Mouse (Mus musculus) stomach, embryonic 15.5 days (tissue): ENCODE measurements around the gene Emp1. TPM values are rescaled to one million over a fixed set of nuclear protein-coding genes. Genes with fewer than 3 reads are reported as not detected.

ENCODE experiments used
- ATAC-seq: fragments of 200-750 bp; cut with Nextera tagmentation; 2 replicates; pipeline ENCODE4 v1.8.0; 2017; ENCODE audit warnings: low read depth, moderate number of reproducible peaks, moderate TSS enrichment; ENCODE audit not compliant: insufficient read depth, low FRiP score
- H3K27ac ChIP-seq: fragments of 300-500 bp; sonication (generic); 2 replicates; pipeline ENCODE4 v1.5.1; 2015; ENCODE audit warnings: mild to moderate bottlenecking, inconsistent platforms
- H3K27me3 ChIP-seq: fragments of 300-500 bp; sonication (generic); replicated peaks from 2 replicates; pipeline ENCODE4 v1.6.1; 2015; ENCODE audit warnings: inconsistent platforms
- H3K36me3 ChIP-seq: fragments of 300-500 bp; sonication (generic); 2 replicates; pipeline ENCODE4 v1.6.1; 2015; ENCODE audit warnings: inconsistent platforms
- H3K4me1 ChIP-seq: fragments of 300-500 bp; sonication (generic); 2 replicates; pipeline ENCODE4 v1.6.1; 2015; ENCODE audit warnings: inconsistent platforms
- H3K4me2 ChIP-seq: fragments of 300-500 bp; sonication (generic); 2 replicates; pipeline ENCODE4 v1.6.1; 2015; ENCODE audit warnings: mild to moderate bottlenecking, inconsistent platforms
- H3K4me3 ChIP-seq: fragments of 300-500 bp; sonication (generic); replicated peaks from 2 replicates; pipeline ENCODE4 v1.5.1; 2015; ENCODE audit warnings: inconsistent platforms
- H3K9ac ChIP-seq: fragments of 300-500 bp; sonication (generic); 2 replicates; pipeline ENCODE4 v1.6.1; 2015; ENCODE audit warnings: inconsistent platforms
- H3K9me3 ChIP-seq: fragments of 300-500 bp; sonication (generic); 2 replicates; pipeline ENCODE4 v1.6.1; 2016; ENCODE audit warnings: inconsistent platforms
- WGBS: fragments of 180-500 bp; shearing (Covaris S2); methylation state at CpG from one replicate; pipeline ENCODE4 v1.1.7; 2015; 5-methylcytosine and 5-hydroxymethylcytosine counted together
- polyA plus RNA-seq: library from polyadenylated mRNA; unstranded; fragments of >200 nt; fragmentation: Nextera tagmentation; extraction: Ambion mirVana; gene quantifications from 2 replicates; pipeline ENCODE4 v1.2.1, GENCODE M21; 2015

Emp1 gene
- polyA plus RNA-seq, 1 experiment from 2014 or later: 112 TPM

DNA sequence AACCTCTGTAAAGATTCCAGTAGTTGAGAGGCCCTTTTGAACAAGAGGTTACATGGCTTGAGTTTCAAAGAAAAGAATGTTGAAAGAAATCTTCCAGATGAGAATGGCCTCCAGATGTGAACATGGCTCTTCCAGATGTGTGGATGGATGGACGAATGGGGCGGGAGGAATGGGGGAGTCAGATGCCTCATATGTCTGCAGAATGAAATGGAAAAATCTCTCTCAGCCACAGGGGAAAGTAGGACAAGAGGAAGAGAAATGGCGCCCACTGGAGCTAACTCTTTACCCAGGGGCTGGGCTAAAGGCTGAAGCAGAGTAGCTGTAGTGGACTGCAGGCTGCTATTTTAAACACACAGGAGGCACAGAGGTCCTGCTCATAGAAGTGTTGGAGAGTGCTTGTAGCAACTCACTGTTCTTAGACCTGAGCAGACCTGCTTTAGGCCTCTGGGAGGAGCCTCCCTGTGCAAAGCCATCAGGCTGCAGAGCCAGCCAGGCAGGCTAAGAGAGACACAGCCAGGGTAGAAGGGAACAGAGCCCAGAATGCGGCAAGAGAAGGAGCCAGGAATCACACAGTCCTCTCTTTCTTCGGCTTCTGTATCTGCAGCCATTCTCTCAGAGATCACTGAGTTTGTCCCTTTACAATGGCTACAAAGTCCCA, 28.2 kb upstream of the Emp1 start:
- 71% methylated on average over 5 of the region's 5 CpGs for WGBS
- peak; percentile 42; the same call in 1 of the 2 replicates for ATAC-seq

DNA sequence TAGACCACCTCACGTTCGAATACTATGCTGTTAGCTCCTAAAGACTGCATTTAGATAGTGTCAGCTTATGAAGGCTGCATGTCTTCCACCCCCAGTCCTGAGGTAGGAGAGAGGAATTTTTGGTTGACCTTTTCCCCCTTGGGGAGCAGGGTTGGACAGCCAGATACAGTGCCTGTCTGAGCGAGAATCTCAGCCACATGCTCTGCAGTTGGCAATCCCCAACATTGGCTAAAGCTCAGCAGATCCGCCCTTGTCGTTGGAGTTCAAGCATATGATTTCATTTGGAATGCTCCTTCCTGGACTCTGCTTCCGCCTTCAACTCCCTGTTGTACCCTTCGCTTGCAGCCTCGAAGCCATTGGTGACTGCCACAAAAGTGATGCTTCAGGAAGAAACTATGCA, 26.0 kb upstream of the Emp1 start:
- no peak for ATAC-seq
- no peak overlapping the region for H3K4me3 ChIP-seq

More for the DNA sequence above, 28.2 kb upstream of the Emp1 start:
- Histone ChIP-seq H3K4me1 (peaks cover 24% of the 10 kb centered on the region; the same call in 1 of the 2 replicates), H3K36me3 (no peaks in the 10 kb centered on the region), H3K27ac (peak overlapping the region; percentile 71), H3K4me3 (no peak overlapping the region), H3K4me2 (no peak overlapping the region), H3K9me3 (no peaks in the 10 kb centered on the region), H3K27me3 (no peaks in the 10 kb centered on the region), H3K9ac (no peak overlapping the region)

DNA sequence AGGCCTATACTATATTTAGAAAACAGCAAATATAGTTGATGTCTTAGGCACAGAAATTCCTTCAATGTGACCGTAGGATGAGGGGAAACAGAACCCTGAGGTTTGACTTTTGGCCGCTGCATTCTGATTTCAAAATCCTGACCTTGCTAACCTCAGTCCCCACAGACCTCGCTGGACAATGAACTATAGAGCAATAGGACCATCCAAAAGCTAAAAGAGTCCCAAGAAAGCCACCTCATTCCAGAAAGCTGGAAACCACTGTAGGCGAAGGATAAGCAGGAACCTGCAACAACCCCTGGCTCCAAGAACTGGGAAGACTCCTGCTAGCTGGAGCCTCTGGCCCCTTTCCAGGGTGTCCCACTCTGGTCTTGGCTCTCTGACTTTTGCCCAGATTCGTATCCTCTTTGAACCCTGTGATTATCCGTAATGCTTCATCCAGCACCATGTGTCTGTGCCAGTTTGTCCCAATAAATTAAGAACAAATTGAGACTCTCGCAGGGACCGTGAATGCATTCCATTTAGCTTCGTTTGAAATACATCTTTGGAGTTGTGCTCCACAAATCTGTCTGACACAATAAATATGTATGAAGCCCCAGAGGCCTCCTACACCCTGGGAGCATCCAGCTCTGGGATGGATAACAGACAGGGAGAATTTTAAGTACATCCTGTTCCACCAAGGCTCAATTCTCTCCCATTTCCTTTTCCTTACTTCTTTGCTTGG, 21.8 kb upstream of the Emp1 start:
- no peak overlapping the region for H3K9ac ChIP-seq
- WGBS: 69% methylated on average over 9 of the region's 9 CpGs
- no peaks in the 10 kb centered on the region for H3K27me3 ChIP-seq
- H3K4me1 ChIP-seq: 0 out of 2 replicates have a peak, but pooled peaks cover 6% of the 10 kb centered on the region
- no peak overlapping the region for H3K4me3 ChIP-seq
- ATAC-seq: no peak
- H3K27ac ChIP-seq: peak overlapping the region; percentile 54; the same call in 1 of the 2 replicates
- H3K4me2 ChIP-seq: no peak overlapping the region
- H3K9me3 ChIP-seq: no peaks in the 10 kb centered on the region
- no peaks in the 10 kb centered on the region for H3K36me3 ChIP-seq

More for the DNA sequence above, 26.0 kb upstream of the Emp1 start:
- WGBS: 84% methylated on average over 8 of the region's 8 CpGs
- Histone ChIP-seq H3K27ac (no peak overlapping the region), H3K4me2 (no peak overlapping the region), H3K4me1 (peaks cover 30% of the 10 kb centered on the region; the same call in 1 of the 2 replicates), H3K27me3 (no peaks in the 10 kb centered on the region), H3K9me3 (no peaks in the 10 kb centered on the region), H3K9ac (no peak overlapping the region), H3K36me3 (no peaks in the 10 kb centered on the region)

GRCm38 (mm10) chr6:135341076-135341378, 21.3 kb upstream of the Emp1 start:
- H3K36me3 ChIP-seq: no peaks in the 10 kb centered on the region
- WGBS: 42% methylated on average over 4 of the region's 4 CpGs
- no peak overlapping the region for H3K4me3 ChIP-seq
- no peaks in the 10 kb centered on the region for H3K27me3 ChIP-seq
- ATAC-seq: no peak
- H3K9ac ChIP-seq: no peak overlapping the region
- H3K4me2 ChIP-seq: no peak overlapping the region
- 0 out of 2 replicates have a peak overlapping the region, but pooled peaks have one; percentile 54 for H3K27ac ChIP-seq
- H3K4me1 ChIP-seq: 0 out of 2 replicates have a peak, but pooled peaks cover 6% of the 10 kb centered on the region
- H3K9me3 ChIP-seq: no peaks in the 10 kb centered on the region

GRCm38 (mm10) chr6:135351638-135352302, 10.6 kb upstream of the Emp1 start:
- 53% methylated on average over 8 of the region's 8 CpGs for WGBS
- H3K27me3 ChIP-seq: no peaks in the 10 kb centered on the region
- H3K4me2 ChIP-seq: no peak overlapping the region
- peak overlapping the region; percentile 46; the same call in 1 of the 2 replicates for H3K27ac ChIP-seq
- peak; percentile 43 for ATAC-seq
- H3K9ac ChIP-seq: no peak overlapping the region
- H3K4me3 ChIP-seq: no peak overlapping the region
- H3K36me3 ChIP-seq: no peaks in the 10 kb centered on the region
- peaks cover 7% of the 10 kb centered on the region; the same call in 1 of the 2 replicates for H3K4me1 ChIP-seq
- H3K9me3 ChIP-seq: no peaks in the 10 kb centered on the region

GRCm38 (mm10) chr6:135352537-135352936, 9.8 kb upstream of the Emp1 start:
- no peak overlapping the region for H3K27ac ChIP-seq
- 83% methylated on average over 4 of the region's 4 CpGs for WGBS
- ATAC-seq: no peak

DNA sequence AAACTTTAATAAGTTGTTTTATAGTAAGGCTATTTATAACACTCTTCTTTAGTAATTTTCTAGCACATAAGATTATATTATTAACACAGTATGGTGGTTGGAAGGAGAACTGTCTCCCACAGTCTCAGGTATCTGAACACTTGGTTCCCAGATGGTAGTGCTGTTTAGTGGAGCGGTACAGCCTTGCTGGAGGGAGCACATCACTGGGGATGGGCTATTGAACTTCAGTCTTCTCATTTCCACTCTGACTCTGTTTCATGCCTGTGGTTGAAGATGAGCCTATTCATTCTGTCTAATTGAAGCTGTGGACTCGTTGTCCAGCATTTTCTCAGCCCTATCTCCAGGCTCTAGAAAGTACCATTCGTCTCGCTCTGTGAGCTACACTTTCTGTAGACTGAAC, 7.4 kb upstream of the Emp1 start:
- H3K9me3 ChIP-seq: no peaks in the 10 kb centered on the region
- H3K36me3 ChIP-seq: no peaks in the 10 kb centered on the region
- H3K27me3 ChIP-seq: no peaks in the 10 kb centered on the region
- peaks cover 7% of the 10 kb centered on the region; the same call in 1 of the 2 replicates for H3K4me1 ChIP-seq
- H3K9ac ChIP-seq: no peak overlapping the region
- 86% methylated on average over 4 of the region's 4 CpGs for WGBS
- ATAC-seq: no peak
- no peak overlapping the region for H3K27ac ChIP-seq
- no peak overlapping the region for H3K4me3 ChIP-seq
- no peak overlapping the region for H3K4me2 ChIP-seq

More at GRCm38 (mm10) chr6:135352537-135352936, 9.8 kb upstream of the Emp1 start:
- Histone ChIP-seq H3K36me3 (no peaks in the 10 kb centered on the region), H3K4me2 (no peak overlapping the region), H3K4me1 (peaks cover 7% of the 10 kb centered on the region; the same call in 1 of the 2 replicates), H3K4me3 (no peak overlapping the region), H3K27me3 (no peaks in the 10 kb centered on the region), H3K9ac (no peak overlapping the region), H3K9me3 (no peaks in the 10 kb centered on the region)

GRCm38 (mm10) chr6:135360331-135360730, 2.0 kb upstream of the Emp1 start:
- H3K4me2 ChIP-seq: no peak overlapping the region
- no peak overlapping the region for H3K9ac ChIP-seq
- H3K4me1 ChIP-seq: peaks cover 16% of the 10 kb centered on the region; the same call in 1 of the 2 replicates
- H3K36me3 ChIP-seq: no peaks in the 10 kb centered on the region
- H3K27ac ChIP-seq: no peak overlapping the region
- no peak for ATAC-seq
- no peak overlapping the region for H3K4me3 ChIP-seq
- H3K9me3 ChIP-seq: no peaks in the 10 kb centered on the region
- no peaks in the 10 kb centered on the region for H3K27me3 ChIP-seq
- WGBS: 40% methylated on average over 4 of the region's 4 CpGs

DNA sequence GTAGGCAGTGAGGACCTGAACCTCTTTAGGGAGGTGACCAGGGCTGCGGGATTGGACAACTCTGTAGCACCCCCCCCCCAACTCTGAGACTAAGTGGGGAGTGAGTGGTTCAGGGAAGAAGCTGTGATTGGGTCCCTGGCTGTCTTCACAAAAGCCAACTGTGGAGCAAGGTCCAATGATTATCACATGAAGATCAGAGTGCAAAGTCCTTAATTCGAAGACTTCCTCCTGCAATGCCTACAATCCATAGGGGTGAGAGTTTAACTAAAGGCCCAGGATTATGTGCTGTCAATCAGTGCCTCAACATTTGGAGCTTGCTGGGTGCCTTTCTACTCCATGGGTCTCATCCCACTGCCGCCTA, 267 bp upstream of the Emp1 start:
- ATAC-seq: no peak; the same call in 1 of the 2 replicates
- Histone ChIP-seq H3K4me2 (peak overlapping the region; percentile 43), H3K36me3 (no peaks in the 10 kb centered on the region), H3K27me3 (no peaks in the 10 kb centered on the region), H3K4me1 (peaks cover 16% of the 10 kb centered on the region; the same call in 1 of the 2 replicates), H3K9me3 (no peaks in the 10 kb centered on the region), H3K4me3 (peak overlapping the region; percentile 44), H3K9ac (no peak overlapping the region), H3K27ac (peak overlapping the region; percentile 88)
- WGBS: 59% methylated on average over 3 of the region's 3 CpGs

DNA sequence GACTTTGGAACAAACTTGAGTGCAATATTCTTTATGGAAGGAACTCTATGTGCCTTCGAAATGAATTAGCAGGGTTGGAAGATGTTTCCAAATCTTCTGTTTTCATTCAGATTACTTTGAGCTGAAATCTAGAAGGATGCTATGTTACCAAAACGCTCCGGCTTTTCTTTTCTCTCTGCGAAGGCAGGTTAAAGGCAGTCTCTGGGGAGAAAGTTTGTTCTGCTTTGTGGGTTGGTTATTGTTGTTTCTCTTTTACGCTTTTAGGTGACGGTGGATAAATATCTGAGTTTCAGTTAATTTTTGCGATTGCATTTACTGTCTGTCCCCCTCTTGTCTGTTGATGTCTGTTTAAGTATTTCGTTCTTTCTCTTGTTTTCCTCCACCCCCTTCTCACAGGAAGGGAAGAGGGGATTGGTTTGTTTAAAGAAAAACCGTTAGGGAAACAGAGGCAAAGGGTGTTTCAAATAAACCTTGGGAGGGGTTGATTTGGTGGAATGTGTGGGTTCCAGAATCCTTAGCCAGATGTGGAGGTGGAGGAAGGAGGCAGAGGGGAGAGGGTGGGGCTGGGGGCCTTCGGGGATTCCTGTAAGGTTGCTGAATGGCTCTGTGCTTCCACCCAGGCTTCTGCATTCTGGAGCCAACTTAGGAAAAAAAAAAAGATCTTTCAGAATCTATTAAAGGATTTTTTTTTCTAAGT, 1.1 kb downstream of the Emp1 start:
- no peak for ATAC-seq

DNA sequence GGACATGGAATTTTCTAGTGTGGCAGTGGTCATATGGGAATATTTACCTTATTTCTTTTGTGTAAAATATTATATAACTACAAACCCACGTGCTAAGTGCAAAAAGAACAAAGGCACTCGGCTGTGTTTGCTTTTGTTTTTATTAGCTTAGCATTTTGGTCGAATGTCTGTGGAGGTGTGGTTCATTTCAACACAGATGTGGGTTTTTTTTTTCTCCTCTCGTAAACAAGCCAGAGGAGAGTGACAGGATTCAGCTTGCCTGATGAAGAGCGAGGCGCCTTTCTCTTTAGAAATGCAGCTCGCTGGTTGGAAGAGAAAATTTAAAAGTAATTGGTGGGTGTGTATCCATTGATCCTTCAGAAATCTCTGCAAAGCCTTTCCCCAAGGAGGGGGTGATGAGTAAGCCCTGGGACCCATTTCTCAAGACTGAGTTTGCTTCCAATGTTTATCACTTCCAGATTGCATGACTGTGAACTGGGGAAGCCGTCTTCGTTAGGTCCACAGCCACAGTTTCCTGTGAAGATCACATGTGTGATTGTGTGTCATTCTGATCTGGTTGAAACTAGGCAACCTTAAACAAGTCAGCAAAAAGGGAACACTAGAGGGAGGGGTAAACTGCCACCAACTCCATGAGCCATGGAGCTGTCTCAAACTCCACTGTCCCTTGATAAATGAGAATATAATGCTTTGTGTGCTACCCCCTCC, 1.8 kb downstream of the Emp1 start:
- Histone ChIP-seq H3K27ac (peak overlapping the region; percentile 88), H3K4me1 (peaks cover 19% of the 10 kb centered on the region; the same call in 1 of the 2 replicates), H3K9me3 (no peaks in the 10 kb centered on the region), H3K4me3 (peak overlapping the region; percentile 44), H3K27me3 (no peaks in the 10 kb centered on the region), H3K36me3 (no peaks in the 10 kb centered on the region), H3K4me2 (peak overlapping the region; percentile 43), H3K9ac (peak overlapping the region; percentile 18; the same call in 1 of the 2 replicates)
- WGBS: 12% methylated on average over 9 of the region's 9 CpGs
- ATAC-seq: peak; percentile 13; the same call in 1 of the 2 replicates

More for the DNA sequence above, 1.1 kb downstream of the Emp1 start:
- no peaks in the 10 kb centered on the region for H3K27me3 ChIP-seq
- peak overlapping the region; percentile 88 for H3K27ac ChIP-seq
- WGBS: 36% methylated on average over 10 of the region's 10 CpGs
- H3K4me3 ChIP-seq: peak overlapping the region; percentile 44
- H3K9me3 ChIP-seq: no peaks in the 10 kb centered on the region
- no peaks in the 10 kb centered on the region for H3K36me3 ChIP-seq
- H3K9ac ChIP-seq: peak overlapping the region; percentile 26; the same call in 1 of the 2 replicates
- peak overlapping the region; percentile 43 for H3K4me2 ChIP-seq
- H3K4me1 ChIP-seq: peaks cover 19% of the 10 kb centered on the region; the same call in 1 of the 2 replicates
